Mouse (Mus musculus) heart, postnatal 25 days (tissue): ENCODE measurements at regions not wholly inside any gene's neighbourhood (a gene's known extent, or its start where the extent isn't known, plus 50 kb on each side); places are given as distances from the start of the nearest gene placed in this dataset.
A peak's percentile ranks its signal among the peaks of the same experiment; 100 is the strongest.

Experiments
- DNase-seq: peaks from one replicate; pipeline ENCODE4 v3.0.0; 2022; ENCODE audit warnings: low spot score
- intact Hi-C: fragments of 180-260 bp; cut with DNase I; formaldehyde crosslinking; loops from one replicate; pipeline ENCODE4 v1.15.1; 2025

- intact Hi-C loops, result no loop called here
- no peak for DNase-seq
Observed at GRCm38 (mm10) chr3:52862026-52862425, 155.0 kb downstream of the Cog6 start.

GRCm38 (mm10) chr3:52861538-52861937 lies 155.5 kb downstream of the Cog6 start:
- no peak for DNase-seq
- intact Hi-C loops, result no loop called here

GRCm38 (mm10) chr3:52859848-52860247 lies 157.2 kb downstream of the Cog6 start:
- intact Hi-C loops, result no loop called here
- DNase-seq, result no peak

GRCm38 (mm10) chr3:52859266-52859825 lies 157.7 kb downstream of the Cog6 start:
- DNase-seq, result no peak
- intact Hi-C loops, result no loop called here

GRCm38 (mm10) chr3:52858259-52858658 lies 158.8 kb downstream of the Cog6 start:
- DNase-seq, result no peak
- intact Hi-C loops, result no loop called here

- no peak for DNase-seq
- intact Hi-C loops, result no loop called here
Observed at GRCm38 (mm10) chr3:52857076-52857475, 160.0 kb downstream of the Cog6 start.

GRCm38 (mm10) chr3:52854560-52854959 lies 162.5 kb downstream of the Cog6 start:
- intact Hi-C loops, result no loop called here
- DNase-seq, result no peak

GRCm38 (mm10) chr3:52853126-52853525 lies 163.9 kb downstream of the Cog6 start:
- intact Hi-C loops, result no loop called here
- DNase-seq, result no peak

GRCm38 (mm10) chr3:52845166-52845565 lies 171.9 kb downstream of the Cog6 start:
- intact Hi-C loops, result loop anchor here (2.0 to 10.0 kb wide), 2 partner anchors 440 to 588 kb away; no protein-coding TSS in a partner anchor
- no peak for DNase-seq

GRCm38 (mm10) chr3:52843998-52844397 lies 173.0 kb downstream of the Cog6 start:
- intact Hi-C loops, result loop anchor here (2.0 to 10.0 kb wide), 6 partner anchors 82 to 587 kb away; no protein-coding TSS in a partner anchor
- DNase-seq, result peak; percentile 54

GRCm38 (mm10) chr3:52842866-52843425 lies 174.1 kb downstream of the Cog6 start:
- intact Hi-C loops, result loop anchor here (2.0 to 10.0 kb wide), 5 partner anchors 81 to 580 kb away; no protein-coding TSS in a partner anchor
- no peak for DNase-seq

- DNase-seq, result no peak
- intact Hi-C loops, result loop anchor here (5.0 to 10.0 kb wide), 4 partner anchors 78 to 436 kb away; no protein-coding TSS in a partner anchor
Observed at GRCm38 (mm10) chr3:52840160-52840953, 176.7 kb downstream of the Cog6 start.

GRCm38 (mm10) chr3:52838020-52838419 lies 179.0 kb downstream of the Cog6 start:
- DNase-seq, result no peak
- intact Hi-C loops, result no loop called here

GRCm38 (mm10) chr3:52837527-52837926 lies 179.5 kb downstream of the Cog6 start:
- no peak for DNase-seq
- intact Hi-C loops, result no loop called here

GRCm38 (mm10) chr3:52836780-52837179 lies 180.3 kb downstream of the Cog6 start:
- intact Hi-C loops, result no loop called here
- no peak for DNase-seq

- intact Hi-C loops, result no loop called here
- DNase-seq, result no peak
Observed at GRCm38 (mm10) chr3:52832421-52832820, 184.6 kb downstream of the Cog6 start.

GRCm38 (mm10) chr3:52831986-52832385 lies 185.1 kb downstream of the Cog6 start:
- DNase-seq, result no peak
- intact Hi-C loops, result no loop called here

GRCm38 (mm10) chr3:52830101-52830500 lies 186.9 kb downstream of the Cog6 start:
- intact Hi-C loops, result no loop called here
- no peak for DNase-seq

- intact Hi-C loops, result no loop called here
Observed at GRCm38 (mm10) chr3:52829069-52829468, 188.0 kb downstream of the Cog6 start.

GRCm38 (mm10) chr3:52828473-52828872 lies 188.6 kb downstream of the Cog6 start:
- intact Hi-C loops, result no loop called here
- no peak for DNase-seq

More at GRCm38 (mm10) chr3:52829069-52829468, 188.0 kb downstream of the Cog6 start:
- no peak for DNase-seq

- no peak for DNase-seq
- intact Hi-C loops, result no loop called here
Observed at GRCm38 (mm10) chr3:52822848-52823247, 194.2 kb downstream of the Cog6 start.
